Mouse (Mus musculus) embryonic facial prominence, embryonic 11.5 days (tissue): ENCODE measurements at regions not wholly inside any gene's neighbourhood (a gene's known extent, or its start where the extent isn't known, plus 50 kb on each side); places are given as distances from the start of the nearest gene placed in this dataset. TPM values are rescaled to one million over a fixed set of nuclear protein-coding genes. Genes with fewer than 3 reads are reported as not detected.

Experiments
- ATAC-seq: fragments of 200-750 bp; cut with Nextera tagmentation; replicated peaks from 2 replicates; pipeline ENCODE4 v1.8.0; 2017; ENCODE audit warnings: low read depth; ENCODE audit not compliant: insufficient number of reproducible peaks, low FRiP score, low TSS enrichment
- DNase-seq: peaks from one replicate; pipeline ENCODE4 v3.0.0-alpha.2; 2015; ENCODE audit warnings: low spot score
- H3K27ac ChIP-seq: fragments of 300-500 bp; sonication (generic); replicated peaks from 2 replicates; pipeline ENCODE4 v1.5.1; 2014; ENCODE audit warnings: mild to moderate bottlenecking, low read depth, low read length, control low read depth
- H3K27me3 ChIP-seq: fragments of 300-500 bp; sonication (generic); 2 replicates; pipeline ENCODE4 v1.6.1; 2014; ENCODE audit warnings: mild to moderate bottlenecking, low read length, moderate library complexity, mixed read lengths; ENCODE audit not compliant: control insufficient read depth, insufficient read depth
- H3K36me3 ChIP-seq: fragments of 300-500 bp; sonication (generic); replicated peaks from 2 replicates; pipeline ENCODE4 v1.6.1; 2014; ENCODE audit warnings: low read depth, mild to moderate bottlenecking, low read length, moderate library complexity, mixed read lengths; ENCODE audit not compliant: control insufficient read depth, insufficient read depth
- H3K4me1 ChIP-seq: fragments of 300-500 bp; sonication (generic); 2 replicates; pipeline ENCODE4 v1.6.1; 2014; ENCODE audit warnings: low read length, mixed read lengths; ENCODE audit not compliant: control insufficient read depth, insufficient read depth
- H3K4me2 ChIP-seq: fragments of 300-500 bp; sonication (generic); 2 replicates; pipeline ENCODE4 v1.6.1; 2014; ENCODE audit warnings: low read depth, mild to moderate bottlenecking, control low read depth, low read length, moderate library complexity
- H3K4me3 ChIP-seq: fragments of 300-500 bp; sonication (generic); 2 replicates; pipeline ENCODE4 v1.5.1; 2014; ENCODE audit warnings: low read depth, low read length, control low read depth
- H3K9ac ChIP-seq: fragments of 300-500 bp; sonication (generic); replicated peaks from 2 replicates; pipeline ENCODE4 v1.6.1; 2014; ENCODE audit warnings: mild to moderate bottlenecking, control low read depth, low read length
- H3K9me3 ChIP-seq: fragments of 300-500 bp; sonication (generic); replicated peaks from 2 replicates; pipeline ENCODE4 v1.6.1; 2016; ENCODE audit warnings: mild to moderate bottlenecking, low read length, inconsistent platforms, mixed read lengths; ENCODE audit not compliant: control insufficient read depth
- WGBS: fragments of 180-500 bp; shearing (Covaris S2); extraction: QIAGEN DNeasy Blood & Tissue Kit; methylation state at CpG from one replicate; pipeline ENCODE4 v1.1.7; 2014; 5-methylcytosine and 5-hydroxymethylcytosine counted together
- microRNA-seq: library from miRNA; unstranded; fragments of <30 nt; microRNA quantifications from one replicate; pipeline ENCODE4, GENCODE M21; 2016; ENCODE audit warnings: borderline number of aligned reads

GRCm38 (mm10) chr10:24997661-24998060 lies 70.4 kb upstream of the Arg1 start:
- no peaks in the 10 kb centered on the region for H3K36me3 ChIP-seq
- 82% methylated on average over 3 of the region's 3 CpGs for WGBS
- ATAC-seq (no peak), DNase-seq (no peak)
- H3K9ac ChIP-seq: no peak overlapping the region
- no peaks in the 10 kb centered on the region for H3K4me1 ChIP-seq
- no peak overlapping the region for H3K4me3 ChIP-seq
- no peak overlapping the region for H3K27ac ChIP-seq
- no peaks in the 10 kb centered on the region for H3K27me3 ChIP-seq
- H3K9me3 ChIP-seq: no peaks in the 10 kb centered on the region
- H3K4me2 ChIP-seq: no peak overlapping the region

GRCm38 (mm10) chr10:24995751-24996150 lies 68.5 kb upstream of the Arg1 start:
- ATAC-seq: no peak
- Histone ChIP-seq H3K36me3 (no peaks in the 10 kb centered on the region), H3K9me3 (no peaks in the 10 kb centered on the region), H3K4me2 (no peak overlapping the region), H3K27me3 (no peaks in the 10 kb centered on the region), H3K9ac (no peak overlapping the region), H3K4me3 (no peak overlapping the region), H3K4me1 (no peaks in the 10 kb centered on the region), H3K27ac (no peak overlapping the region)
- 91% methylated on average over 2 of the region's 2 CpGs for WGBS
- DNase-seq: no peak

GRCm38 (mm10) chr10:24989965-24990653 lies 62.8 kb upstream of the Arg1 start:
- Histone ChIP-seq H3K4me3 (no peak overlapping the region), H3K4me2 (no peak overlapping the region), H3K4me1 (no peaks in the 10 kb centered on the region), H3K9me3 (no peaks in the 10 kb centered on the region), H3K36me3 (no peaks in the 10 kb centered on the region), H3K27ac (no peak overlapping the region), H3K27me3 (no peaks in the 10 kb centered on the region), H3K9ac (no peak overlapping the region)
- no peak for ATAC-seq
- no peak for DNase-seq
- 93% methylated on average over 2 of the region's 2 CpGs for WGBS

- no peak for DNase-seq
- WGBS: 88% methylated on average over 4 of the region's 4 CpGs
- no peaks in the 10 kb centered on the region for H3K4me1 ChIP-seq
- no peaks in the 10 kb centered on the region for H3K36me3 ChIP-seq
- no peaks in the 10 kb centered on the region for H3K9me3 ChIP-seq
- H3K9ac ChIP-seq: no peak overlapping the region
- no peak for ATAC-seq
- H3K27ac ChIP-seq: no peak overlapping the region
- no peak overlapping the region for H3K4me3 ChIP-seq
- H3K4me2 ChIP-seq: no peak overlapping the region
- no peaks in the 10 kb centered on the region for H3K27me3 ChIP-seq
Measured at GRCm38 (mm10) chr10:24984801-24985200, 57.5 kb upstream of the Arg1 start.

- no peak for DNase-seq
- Histone ChIP-seq H3K4me1 (no peaks in the 10 kb centered on the region), H3K27ac (no peak overlapping the region), H3K9ac (no peak overlapping the region), H3K4me2 (no peak overlapping the region), H3K4me3 (no peak overlapping the region), H3K27me3 (no peaks in the 10 kb centered on the region), H3K36me3 (no peaks in the 10 kb centered on the region), H3K9me3 (no peaks in the 10 kb centered on the region)
- ATAC-seq: no peak
- 76% methylated on average over 3 of the region's 3 CpGs for WGBS
Measured at GRCm38 (mm10) chr10:24981763-24982162, 54.5 kb upstream of the Arg1 start.

Small RNA genes in the stretch of these regions (microRNA-seq; reads per million reads assigned to microRNA genes)
- not detected for gene Gm22566
